Mouse (Mus musculus): Measurements from ENCODE around the gene Palld. TPM values are rescaled to one million over a fixed set of nuclear protein-coding genes. Genes with fewer than 3 reads are reported as not detected.

The Palld gene
- total and polyA plus RNA-seq, 3 experiments: 0.33 TPM; not detected in 2

- H3K9me3 ChIP-seq (replicated peaks): no peaks in the 10 kb centered on the region
- no peaks in the 10 kb centered on the region for H3K4me1 ChIP-seq (ENCODE audit: insufficient read depth, low read depth, low read length)
- DNase-seq (ENCODE audit: low spot score) (no peak), ATAC-seq (ENCODE audit: extremely low read depth, insufficient number of reproducible peaks, low FRiP score, poor library complexity, severe bottlenecking) (no peak)
- H3K4me3 ChIP-seq (ENCODE audit: low read depth, low read length): no peak overlapping the region
- no peaks in the 10 kb centered on the region for H3K27me3 ChIP-seq (ENCODE audit: insufficient read depth, low read length)
- H3K36me3 ChIP-seq (replicated peaks): no peaks in the 10 kb centered on the region
- no peak for TF ChIP-seq GATA2 (IDR thresholded peaks at IDR 0.05; ENCODE audit: borderline replicate concordance, low read depth, low read length)
- no peak for TF ChIP-seq GATA1 (IDR thresholded peaks at IDR 0.05; ENCODE audit: borderline replicate concordance, low read length)
- TF ChIP-seq CTCF (IDR thresholded peaks at IDR 0.05; ENCODE audit: low read depth, low read length): no peak
- TF ChIP-seq TAL1 (conservative IDR thresholded peaks at IDR 0.05; ENCODE audit: low read depth, low read length): no peak
- no peak for TF ChIP-seq POLR2AphosphoS5 (IDR thresholded peaks at IDR 0.05; ENCODE audit: insufficient replicate concordance, low read depth, low read length)
These were observed 170.3 kb downstream of the Palld start for GRCm38 (mm10) chr8:61732184-61732583.

GRCm38 (mm10) chr8:61731306-61732088 lies 171.0 kb downstream of the Palld start:
- H3K9me3 ChIP-seq (replicated peaks): no peaks in the 10 kb centered on the region
- ATAC-seq (ENCODE audit: extremely low read depth, insufficient number of reproducible peaks, low FRiP score, poor library complexity, severe bottlenecking): no peak
- H3K4me1 ChIP-seq (ENCODE audit: insufficient read depth, low read depth, low read length): no peaks in the 10 kb centered on the region
- no peak for DNase-seq (ENCODE audit: low spot score)
- TF ChIP-seq CTCF (IDR thresholded peaks at IDR 0.05; ENCODE audit: low read depth, low read length) (no peak), POLR2AphosphoS5 (IDR thresholded peaks at IDR 0.05; ENCODE audit: insufficient replicate concordance, low read depth, low read length) (no peak), GATA1 (IDR thresholded peaks at IDR 0.05; ENCODE audit: borderline replicate concordance, low read length) (no peak), TAL1 (conservative IDR thresholded peaks at IDR 0.05; ENCODE audit: low read depth, low read length) (no peak)
- no peak overlapping the region for H3K4me3 ChIP-seq (ENCODE audit: low read depth, low read length)
- H3K27me3 ChIP-seq (ENCODE audit: insufficient read depth, low read length): no peaks in the 10 kb centered on the region
- H3K36me3 ChIP-seq (replicated peaks): no peaks in the 10 kb centered on the region

- TF ChIP-seq CTCF (IDR thresholded peaks at IDR 0.05; ENCODE audit: low read depth, low read length) (no peak), POLR2AphosphoS5 (IDR thresholded peaks at IDR 0.05; ENCODE audit: insufficient replicate concordance, low read depth, low read length) (no peak), TAL1 (conservative IDR thresholded peaks at IDR 0.05; ENCODE audit: low read depth, low read length) (no peak), GATA2 (IDR thresholded peaks at IDR 0.05; ENCODE audit: borderline replicate concordance, low read depth, low read length) (no peak), GATA1 (IDR thresholded peaks at IDR 0.05; ENCODE audit: borderline replicate concordance, low read length) (no peak)
- no peak for DNase-seq (ENCODE audit: low spot score)
- Histone ChIP-seq H3K4me3 (ENCODE audit: low read depth, low read length) (no peak overlapping the region), H3K36me3 (replicated peaks) (no peaks in the 10 kb centered on the region), H3K9me3 (replicated peaks) (no peaks in the 10 kb centered on the region), H3K4me1 (ENCODE audit: insufficient read depth, low read depth, low read length) (no peaks in the 10 kb centered on the region), H3K27me3 (ENCODE audit: insufficient read depth, low read length) (no peaks in the 10 kb centered on the region)
- no peak for ATAC-seq (ENCODE audit: extremely low read depth, insufficient number of reproducible peaks, low FRiP score, poor library complexity, severe bottlenecking)
These were observed 171.8 kb downstream of the Palld start for GRCm38 (mm10) chr8:61730669-61731068.

- Histone ChIP-seq H3K4me3 (ENCODE audit: low read depth, low read length) (no peak overlapping the region), H3K27me3 (ENCODE audit: insufficient read depth, low read length) (0 out of 2 replicates have a peak, but pooled peaks cover 4% of the 10 kb centered on the region), H3K4me1 (ENCODE audit: insufficient read depth, low read depth, low read length) (no peaks in the 10 kb centered on the region), H3K36me3 (replicated peaks) (no peaks in the 10 kb centered on the region), H3K9me3 (replicated peaks) (no peaks in the 10 kb centered on the region)
- no peak for DNase-seq (ENCODE audit: low spot score)
- ATAC-seq (ENCODE audit: extremely low read depth, insufficient number of reproducible peaks, low FRiP score, poor library complexity, severe bottlenecking): no peak
- no peak for TF ChIP-seq TAL1 (conservative IDR thresholded peaks at IDR 0.05; ENCODE audit: low read depth, low read length)
These were observed 177.0 kb downstream of the Palld start for GRCm38 (mm10) chr8:61725306-61726017.

GRCm38 (mm10) chr8:61722226-61722625 lies 180.3 kb downstream of the Palld start:
- Histone ChIP-seq H3K9me3 (replicated peaks) (no peaks in the 10 kb centered on the region), H3K27me3 (ENCODE audit: insufficient read depth, low read length) (0 out of 2 replicates have a peak, but pooled peaks cover 6% of the 10 kb centered on the region), H3K4me3 (ENCODE audit: low read depth, low read length) (no peak overlapping the region), H3K36me3 (replicated peaks) (no peaks in the 10 kb centered on the region), H3K4me1 (ENCODE audit: insufficient read depth, low read depth, low read length) (no peaks in the 10 kb centered on the region)
- TF ChIP-seq POLR2AphosphoS5 (IDR thresholded peaks at IDR 0.05; ENCODE audit: insufficient replicate concordance, low read depth, low read length): no peak
- no peak for TF ChIP-seq TAL1 (conservative IDR thresholded peaks at IDR 0.05; ENCODE audit: low read depth, low read length)
- no peak for TF ChIP-seq CTCF (IDR thresholded peaks at IDR 0.05; ENCODE audit: low read depth, low read length)
- TF ChIP-seq GATA1 (IDR thresholded peaks at IDR 0.05; ENCODE audit: borderline replicate concordance, low read length): no peak
- no peak for ATAC-seq (ENCODE audit: extremely low read depth, insufficient number of reproducible peaks, low FRiP score, poor library complexity, severe bottlenecking)
- DNase-seq (ENCODE audit: low spot score): no peak

GRCm38 (mm10) chr8:61715351-61716125 lies 187.0 kb downstream of the Palld start:
- Histone ChIP-seq H3K9me3 (replicated peaks) (no peaks in the 10 kb centered on the region), H3K4me3 (ENCODE audit: low read depth, low read length) (no peak overlapping the region), H3K36me3 (replicated peaks) (no peaks in the 10 kb centered on the region), H3K27me3 (ENCODE audit: insufficient read depth, low read length) (0 out of 2 replicates have a peak, but pooled peaks cover 2% of the 10 kb centered on the region), H3K4me1 (ENCODE audit: insufficient read depth, low read depth, low read length) (no peaks in the 10 kb centered on the region)
- TF ChIP-seq POLR2AphosphoS5 (IDR thresholded peaks at IDR 0.05; ENCODE audit: insufficient replicate concordance, low read depth, low read length) (no peak), CTCF (IDR thresholded peaks at IDR 0.05; ENCODE audit: low read depth, low read length) (no peak), GATA1 (IDR thresholded peaks at IDR 0.05; ENCODE audit: borderline replicate concordance, low read length) (no peak), GATA2 (IDR thresholded peaks at IDR 0.05; ENCODE audit: borderline replicate concordance, low read depth, low read length) (no peak), TAL1 (conservative IDR thresholded peaks at IDR 0.05; ENCODE audit: low read depth, low read length) (no peak)
- ATAC-seq (ENCODE audit: extremely low read depth, insufficient number of reproducible peaks, low FRiP score, poor library complexity, severe bottlenecking): no peak
- DNase-seq (ENCODE audit: low spot score): no peak
